8 mouse cellular contexts compared by ENCODE assay signal in the genomic region with DNA sequence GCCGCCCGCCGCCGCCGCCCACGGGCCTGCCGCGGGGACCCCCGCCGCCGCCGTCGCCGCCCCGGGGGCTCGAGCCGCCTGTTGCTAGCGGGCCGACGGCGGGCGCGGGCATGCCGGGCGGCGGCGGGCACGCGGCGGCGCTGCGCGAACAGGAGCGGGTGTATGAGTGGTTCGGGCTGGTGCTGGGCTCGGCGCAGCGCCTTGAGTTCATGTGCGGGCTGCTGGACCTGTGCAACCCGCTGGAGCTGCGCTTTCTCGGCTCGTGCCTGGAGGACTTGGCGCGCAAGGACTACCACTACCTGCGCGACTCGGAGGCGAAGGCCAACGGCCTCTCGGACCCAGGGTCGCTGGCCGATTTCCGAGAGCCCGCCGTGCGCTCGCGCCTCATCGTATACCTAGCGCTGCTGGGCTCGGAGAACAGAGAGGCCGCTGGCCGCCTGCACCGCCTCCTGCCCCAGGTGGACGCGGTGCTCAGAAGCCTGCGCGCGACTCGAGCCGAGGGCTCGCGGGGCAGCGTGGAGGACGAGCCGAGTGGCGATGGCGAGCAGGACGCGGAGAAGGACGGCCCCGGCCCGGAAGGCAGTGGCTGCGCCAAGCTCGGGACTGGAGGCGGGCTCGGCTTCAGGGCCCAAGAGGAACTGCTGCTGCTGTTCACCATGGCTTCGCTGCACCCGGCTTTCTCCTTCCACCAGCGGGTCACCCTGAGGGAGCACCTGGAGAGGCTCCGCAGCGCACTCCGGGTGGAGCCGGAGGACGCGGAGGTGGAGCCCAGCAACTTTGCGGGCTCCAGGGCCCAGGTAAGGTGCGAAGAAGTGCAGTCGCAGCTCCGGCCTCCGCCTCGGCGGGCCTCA. TPM values are rescaled to one million over a fixed set of nuclear protein-coding genes. Genes with fewer than 3 reads are reported as not detected.
A peak's percentile ranks its signal among the peaks of the same experiment; 100 is the strongest.
DNase-seq lines count a peak whose midpoint lies in the region; ATAC-seq and TF ChIP-seq lines count a peak whose summit lies in the region.

No protein-coding gene starts in this region.

- under 1% methylated on average over 102 of the region's 104 CpGs for WGBS in cerebellum, adult 2 months
- whole genome bisulfite sequencing in hindbrain, embryonic 10.5 days: 2% methylated on average over 104 of the region's 104 CpGs

- H3K36me3 ChIP-seq in hindbrain, embryonic 10.5 days: no peaks in the 10 kb centered on the region

- H3K9me3 ChIP-seq in hindbrain, embryonic 10.5 days: no peaks in the 10 kb centered on the region

- H3K27me3 ChIP-seq in cerebellum, adult 2 months (ENCODE audit: control insufficient read depth, insufficient read depth, low read length): no peaks in the 10 kb centered on the region
- H3K27me3 ChIP-seq in hindbrain, embryonic 10.5 days (ENCODE audit: insufficient read depth, poor library complexity, severe bottlenecking): peaks cover 15% of the 10 kb centered on the region

- H3K4me1 ChIP-seq in cerebellum, adult 2 months (ENCODE audit: control insufficient read depth, insufficient read depth, low read length): no peaks in the 10 kb centered on the region; the same call in 1 of the 2 replicates
- H3K4me1 ChIP-seq in hindbrain, embryonic 10.5 days (replicated peaks): peaks cover 40% of the 10 kb centered on the region

- peak overlapping the region; percentile 88 for H3K27ac ChIP-seq in cerebellum, adult 2 months (ENCODE audit: insufficient read depth, low read length)
- H3K27ac ChIP-seq in hindbrain, embryonic 10.5 days: peak overlapping the region; percentile 92

- TF ChIP-seq POLR2A in cerebellum, adult 2 months (IDR thresholded peaks at IDR 0.05; ENCODE audit: borderline replicate concordance, insufficient read depth, low read length): no peak

- peak overlapping the region; percentile 59 for H3K4me3 ChIP-seq in cerebellum, adult 2 months (replicated peaks; ENCODE audit: insufficient read depth, low read depth, low read length)
- H3K4me3 ChIP-seq in hindbrain, embryonic 10.5 days: peak overlapping the region; percentile 89

- no peak for TF ChIP-seq CTCF in cerebellum, adult 2 months (IDR thresholded peaks at IDR 0.05; ENCODE audit: borderline replicate concordance, insufficient read depth, low read depth, low read length)

- DNase-seq in NIH3T3 (ENCODE audit: low read depth): peak; percentile 79
- DNase-seq in cerebellum, adult 2 months: peak; percentile 76 to 80
- DNase-seq in hindbrain, embryonic 10.5 days (ENCODE audit: low spot score): peak; percentile 74
- peak; percentile 53 to 65 for DNase-seq in layer of hippocampus, postnatal 14 days (ENCODE audit: low spot score in 2 of 2)
- DNase-seq in lung, postnatal 10 days: peak; percentile 73
- peak; percentile 43 for DNase-seq in ovary, postnatal 14 days (ENCODE audit: low spot score)
- DNase-seq in thymus, postnatal 25 days: peak; percentile 72

- ATAC-seq in frontal cortex, adult (ENCODE audit: low TSS enrichment): peak; percentile 33

RNA-seq across cellular contexts. Expression of a gene that starts 0.9 kb away (rescaled TPM):
- 19.7 and 19.8 TPM in 2 replicates for polyA plus RNA-seq in cerebellum, adult 2 months (2012; rRNA removed)
- polyA plus RNA-seq in hindbrain, embryonic 10.5 days (2016; fragmentation: Nextera tagmentation; extraction: Ambion mirVana): 1.4 and 1.9 TPM in 2 replicates
- 10 to 100 TPM; 17.7 to 19.1 TPM for total RNA-seq in layer of hippocampus, postnatal 14 days (2021)

Comparison
In these comparisons a context has a peak if more than half of its experiments do, and no peak if none do; other contexts are left out.
1. Peak in every context shown above with its lines: DNase-seq, ATAC-seq, H3K4me3 ChIP-seq and H3K27ac ChIP-seq.